Mouse (Mus musculus): Measurements from ENCODE around the gene Uckl1. TPM values are rescaled to one million over a fixed set of nuclear protein-coding genes. Genes with fewer than 3 reads are reported as not detected.

Uckl1 gene
- total and polyA plus RNA-seq, 3 experiments: 16.0 to 31.9 (median 18.7) TPM

GRCm38 (mm10) chr2:181602367-181602766 is 17.7 kb upstream of the Uckl1 start:
- peaks cover 7 to 35% of the 10 kb centered on the region in 2 experiments; a peak in 3 of 4 replicates for H3K4me1 ChIP-seq (ENCODE audit: control insufficient read depth in 1 of 2, insufficient read depth in 2 of 2)

DNA sequence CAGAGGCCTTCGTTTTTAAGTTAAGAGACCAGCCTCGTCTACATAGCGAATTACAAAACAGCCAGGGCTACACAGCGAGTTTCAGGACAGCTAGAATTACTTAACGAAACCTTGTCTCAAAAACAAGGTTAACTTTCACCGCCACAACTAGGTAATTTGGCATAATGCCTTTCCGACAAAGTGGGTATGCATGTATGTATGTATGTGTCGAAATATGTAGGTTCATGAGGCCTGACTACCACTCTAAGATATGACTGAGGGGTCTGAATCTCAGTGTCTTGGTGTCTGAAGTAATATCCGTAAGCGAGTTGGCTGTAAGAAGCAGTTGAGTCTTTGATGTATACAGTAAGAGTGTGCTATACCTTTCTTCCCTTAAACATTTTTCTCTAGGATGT is 17.1 kb upstream of the Uckl1 start:
- peaks cover 0 to 11% of the 10 kb centered on the region in 2 experiments for H3K36me3 ChIP-seq (replicated peaks in 1 of 2; ENCODE audit: control insufficient read depth in 1 of 2, insufficient read depth in 1 of 2, low read length in 1 of 2)
- in situ Hi-C loops (cut with MboI; ENCODE audit: low pct_ligation_motif_present, low pct_unique_long_range_greater_than_20kb, low sequenced_read_pairs) (no loop called here), dilution Hi-C loops (cut with MboI; ENCODE audit: extremely low pct_ligation_motif_present, extremely low pct_unique_long_range_greater_than_20kb, low sequenced_read_pairs) (no loop called here)
- TF ChIP-seq KAT2A (IDR thresholded peaks at IDR 0.05; ENCODE audit: insufficient replicate concordance, low read length): no peak
- TF ChIP-seq CTCF (conservative IDR thresholded peaks at IDR 0.05 in 1 of 2, IDR thresholded peaks at IDR 0.05 in 1 of 2; ENCODE audit: low read depth in 2 of 2, low read length in 2 of 2): no peak
- TF ChIP-seq UBTF (IDR thresholded peaks at IDR 0.05; ENCODE audit: low read depth, low read length): no peak
- no peak for TF ChIP-seq ETS1 (conservative IDR thresholded peaks at IDR 0.05; ENCODE audit: low read depth, low read length)
- TF ChIP-seq POLR2A (IDR thresholded peaks at IDR 0.05; ENCODE audit: low read depth, low read length): no peak
- no peak for TF ChIP-seq MXI1 (IDR thresholded peaks at IDR 0.05; ENCODE audit: low read depth, low read length)
- no peak for TF ChIP-seq TCF12 (IDR thresholded peaks at IDR 0.05; ENCODE audit: low read depth, low read length)
- no peak for TF ChIP-seq GABPA (IDR thresholded peaks at IDR 0.05; ENCODE audit: insufficient replicate concordance, low read depth, low read length)
- TF ChIP-seq RAD21 (IDR thresholded peaks at IDR 0.05; ENCODE audit: low read depth, low read length): no peak
- TF ChIP-seq ZMIZ1 (IDR thresholded peaks at IDR 0.05; ENCODE audit: low read depth, low read length): no peak
- no peak for DNase-seq (ENCODE audit: extremely low read depth)
- peak overlapping the region; percentile 95 for H3K4me2 ChIP-seq (ENCODE audit: insufficient read depth, low read depth, poor library complexity, severe bottlenecking)
- H3K27me3 ChIP-seq (replicated peaks): peaks cover 18% of the 10 kb centered on the region
- H3K4me1 ChIP-seq (ENCODE audit: control insufficient read depth in 1 of 2, insufficient read depth in 2 of 2): peaks cover 7 to 35% of the 10 kb centered on the region in 2 experiments; a peak in 3 of 4 replicates
- no peaks in the 10 kb centered on the region for H3K9me3 ChIP-seq (replicated peaks; ENCODE audit: low read length)
- no peak overlapping the region for H3K27ac ChIP-seq (ENCODE audit: insufficient read depth, low read depth)
- H3K9ac ChIP-seq (ENCODE audit: insufficient read depth, low read depth): peak overlapping the region; percentile 91
- H3K79me2 ChIP-seq (replicated peaks; ENCODE audit: control insufficient read depth, extremely low read depth, insufficient read depth, poor library complexity, severe bottlenecking): peaks cover 17% of the 10 kb centered on the region
- H3K4me3 ChIP-seq (replicated peaks in 1 of 3; ENCODE audit: low read depth in 2 of 3, low read length in 2 of 3, poor library complexity in 1 of 3): peak overlapping the region; percentile 57 to 96 (median 80)

More at GRCm38 (mm10) chr2:181602367-181602766, 17.7 kb upstream of the Uckl1 start:
- TF ChIP-seq MAZ (IDR thresholded peaks at IDR 0.05; ENCODE audit: low read depth, low read length) (no peak), ZNF384 (IDR thresholded peaks at IDR 0.05; ENCODE audit: low read depth, low read length) (no peak), USF2 (conservative IDR thresholded peaks at IDR 0.05; ENCODE audit: low read depth, low read length) (no peak), RCOR1 (conservative IDR thresholded peaks at IDR 0.05; ENCODE audit: low read depth, low read length) (no peak), MAFK (IDR thresholded peaks at IDR 0.05; ENCODE audit: insufficient replicate concordance, low read length) (no peak), ETS1 (conservative IDR thresholded peaks at IDR 0.05; ENCODE audit: low read depth, low read length) (no peak), GABPA (IDR thresholded peaks at IDR 0.05; ENCODE audit: insufficient replicate concordance, low read depth, low read length) (no peak), SMC3 (IDR thresholded peaks at IDR 0.05; ENCODE audit: low read depth, low read length) (no peak), PAX5 (IDR thresholded peaks at IDR 0.05; ENCODE audit: low read length) (no peak), SIN3A (IDR thresholded peaks at IDR 0.05; ENCODE audit: low read length) (no peak), ELF1 (IDR thresholded peaks at IDR 0.05; ENCODE audit: low read depth, low read length) (no peak), USF1 (IDR thresholded peaks at IDR 0.05; ENCODE audit: low read depth, low read length) (no peak), RAD21 (IDR thresholded peaks at IDR 0.05; ENCODE audit: low read depth, low read length) (no peak), POLR2A (IDR thresholded peaks at IDR 0.05; ENCODE audit: low read depth, low read length) (no peak)
- peaks cover 0 to 12% of the 10 kb centered on the region in 2 experiments for H3K36me3 ChIP-seq (replicated peaks in 1 of 2; ENCODE audit: control insufficient read depth in 1 of 2, insufficient read depth in 1 of 2, low read length in 1 of 2)
- H3K79me2 ChIP-seq (replicated peaks; ENCODE audit: control insufficient read depth, extremely low read depth, insufficient read depth, poor library complexity, severe bottlenecking): peaks cover 17% of the 10 kb centered on the region
- no peak overlapping the region for H3K4me3 ChIP-seq (replicated peaks in 1 of 3; ENCODE audit: low read depth in 2 of 3, low read length in 2 of 3, poor library complexity in 1 of 3)
- H3K9ac ChIP-seq (ENCODE audit: insufficient read depth, low read depth): peak overlapping the region; percentile 91
- peak overlapping the region; percentile 95; the same call in 1 of the 2 replicates for H3K4me2 ChIP-seq (ENCODE audit: insufficient read depth, low read depth, poor library complexity, severe bottlenecking)
- no peaks in the 10 kb centered on the region for H3K9me3 ChIP-seq (replicated peaks; ENCODE audit: low read length)
- dilution Hi-C loops (cut with MboI; ENCODE audit: extremely low pct_ligation_motif_present, extremely low pct_unique_long_range_greater_than_20kb, low sequenced_read_pairs): no loop called here
- H3K27me3 ChIP-seq (replicated peaks): peaks cover 16% of the 10 kb centered on the region
- no peak overlapping the region for H3K27ac ChIP-seq (ENCODE audit: insufficient read depth, low read depth)
- no peak for DNase-seq (ENCODE audit: extremely low read depth)
- in situ Hi-C loops (cut with MboI; ENCODE audit: low pct_ligation_motif_present, low pct_unique_long_range_greater_than_20kb, low sequenced_read_pairs): no loop called here
